Mouse (Mus musculus): Measurements from ENCODE around the gene Inpp5a.

DNA sequence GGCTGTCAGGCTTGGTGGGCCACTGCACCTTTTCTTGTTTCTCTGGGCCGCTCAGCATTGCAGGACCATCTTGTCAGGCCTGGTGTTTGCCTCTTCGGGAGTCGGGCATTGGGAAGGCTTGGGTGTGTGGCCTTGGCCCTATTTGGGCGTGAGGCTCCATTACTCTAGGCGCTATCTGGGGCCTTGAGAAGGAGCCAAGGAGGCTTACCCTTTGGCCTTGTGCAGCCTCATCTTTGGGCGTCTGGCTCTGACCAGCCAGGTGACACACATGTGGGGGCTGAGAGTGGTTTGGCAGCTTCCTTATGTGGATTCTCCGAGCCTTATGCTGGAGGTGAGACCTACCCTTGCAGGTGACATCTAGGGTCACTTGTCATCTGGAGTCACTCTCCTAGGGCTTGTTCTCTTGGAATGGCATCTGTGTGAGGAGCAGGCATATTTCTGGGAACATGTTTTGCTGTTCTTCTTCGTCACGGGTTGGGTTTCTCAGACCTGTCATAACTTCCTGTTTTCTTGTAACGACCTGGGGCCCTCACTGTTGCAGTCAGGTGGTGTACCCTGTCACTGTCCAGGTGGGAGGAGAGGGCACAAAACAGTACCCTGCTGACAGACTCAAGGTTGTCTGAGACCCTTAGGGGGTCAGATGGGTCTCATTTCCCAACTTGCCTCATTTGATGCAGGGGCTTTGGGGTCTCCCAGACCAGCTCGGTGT is 11.2 kb downstream of the Inpp5a start:
- TF ChIP-seq MAFK (IDR thresholded peaks at IDR 0.05; ENCODE audit: insufficient read depth, low read depth, low read length) (no peak), ZC3H11A (IDR thresholded peaks at IDR 0.05; ENCODE audit: borderline replicate concordance, low read depth, low read length) (no peak), HCFC1 (IDR thresholded peaks at IDR 0.05; ENCODE audit: borderline replicate concordance, insufficient read depth, low read length) (no peak)

Data from ES-E14 (cell line).